Mouse (Mus musculus) activated CD4-positive, CD25-positive, alpha-beta regulatory T cell, adult 4 months (primary cell): ENCODE data around the gene Gm5155. TPM values are rescaled to one million over a fixed set of nuclear protein-coding genes. Genes with fewer than 3 reads are reported as not detected.
"Not testable (repeated sequence)": the region's sequence is repeated elsewhere in the genome, so short reads cannot be mapped to it uniquely, and the experiment has no call there.

ENCODE experiments used
- ATAC-seq: one replicate; pipeline ENCODE4 v1.8.0; 2017
- polyA plus RNA-seq, 2 experiments: library from polyadenylated mRNA; unstranded; fragments of 100-300 nt; shearing (Covaris generic); gene quantifications; one replicate each; pipeline ENCODE4 v1.2.1; 2017

Gene Gm5155
- polyA plus RNA-seq = not detected

DNA sequence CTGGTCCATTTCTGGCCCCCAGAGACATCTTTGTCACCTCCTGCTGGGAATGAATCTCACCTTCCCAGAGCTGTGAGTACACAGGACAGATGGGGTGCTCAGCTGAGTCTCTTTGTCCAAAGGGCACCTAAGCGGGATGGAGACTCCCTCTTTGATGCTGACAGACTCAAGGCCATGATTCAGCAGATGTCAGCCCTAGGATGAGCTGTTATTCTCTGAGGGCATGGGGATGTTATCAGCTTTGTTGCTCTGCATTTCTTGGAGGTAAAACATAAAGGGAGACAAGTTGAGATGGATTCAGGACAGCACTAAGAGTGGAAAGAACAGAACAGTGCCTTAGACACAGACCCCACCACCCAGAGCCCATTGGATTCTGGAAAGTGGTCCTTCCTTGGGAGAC, at the start of gene Gm5155:
TSS of gene Gm5155 (plus strand) at position 301 of the 400 bp plus-strand sequence.
- ATAC-seq = no peak

DNA sequence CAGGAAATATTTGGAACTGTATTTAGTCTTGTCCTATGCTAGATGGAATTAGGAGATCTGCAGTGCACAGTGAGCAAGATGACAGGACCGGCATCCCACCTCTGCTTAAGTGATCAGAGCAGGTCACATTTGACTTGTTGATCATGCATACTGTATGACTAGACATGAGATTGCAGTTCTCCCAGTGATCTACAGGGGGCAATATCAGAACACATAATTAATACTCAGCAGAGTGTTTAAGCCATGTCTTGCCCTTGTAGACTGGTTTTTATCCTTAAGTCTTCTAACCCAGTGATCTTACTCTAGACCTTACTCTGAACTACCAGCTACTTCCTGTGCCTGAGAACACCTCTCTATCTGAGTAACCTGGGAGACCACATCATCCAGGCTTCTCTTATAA, 791 bp upstream of the Gm5155 start:
- ATAC-seq = no peak

DNA sequence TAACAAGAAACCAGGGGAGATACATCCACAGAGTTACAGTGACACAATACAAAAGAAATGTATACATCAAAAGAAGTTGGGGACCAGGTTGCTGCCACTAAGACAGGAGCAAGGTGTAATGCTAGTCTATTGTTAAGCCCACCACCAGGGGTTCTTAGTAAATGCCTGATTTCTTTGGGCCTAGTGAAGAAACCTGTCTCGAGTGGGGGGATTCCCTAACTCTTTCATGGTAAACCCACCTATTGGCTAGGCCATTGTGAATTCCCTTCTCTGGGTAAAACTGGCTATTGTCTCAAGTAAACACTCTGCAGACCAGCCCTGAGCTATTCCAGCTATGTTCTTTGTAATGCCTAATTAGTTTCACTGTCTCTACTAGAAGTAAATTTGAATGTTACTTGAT, 23.8 kb downstream of the Gm5155 start:
- not testable (repeated sequence) for ATAC-seq

DNA sequence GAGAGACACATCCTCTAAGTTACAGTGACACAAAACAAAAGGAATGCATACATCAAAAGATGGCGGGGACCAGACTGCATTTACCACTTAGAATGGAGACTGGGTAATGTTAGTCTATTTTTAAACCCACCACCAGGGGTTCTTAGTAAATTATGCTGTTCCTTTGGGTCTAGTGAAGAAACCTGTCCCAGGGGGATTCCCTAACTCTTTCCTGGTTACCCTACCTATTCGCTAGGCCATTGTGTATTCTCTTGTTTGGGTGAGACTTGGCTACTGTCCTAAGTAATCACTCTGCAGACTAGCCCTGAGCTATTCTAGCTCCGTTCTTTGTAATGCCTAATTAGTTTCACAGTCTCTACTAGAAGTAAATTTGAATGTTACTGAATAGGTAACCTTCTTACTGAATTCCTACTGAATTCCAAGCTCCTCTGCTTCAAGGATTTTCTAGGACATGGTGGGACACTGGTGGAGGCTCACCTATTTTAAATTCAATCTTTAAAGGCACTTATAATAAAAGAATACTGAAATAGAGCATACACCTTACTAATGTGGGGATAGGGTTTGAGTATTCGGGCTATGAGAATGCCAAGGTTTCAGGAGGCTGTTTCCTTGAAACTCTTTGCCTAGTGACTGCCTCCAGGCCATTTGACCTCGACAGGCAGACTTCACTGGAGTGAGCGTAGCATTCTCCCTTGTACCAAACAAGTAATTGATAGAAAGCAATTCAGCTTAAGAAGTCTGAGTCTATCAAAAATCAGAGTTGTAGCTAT, 31.8 kb downstream of the Gm5155 start:
- no peak for ATAC-seq

Other genes with a start within 250 kb of the Gm5155 start
- not detected for gene Ceacam5, start 158.5 kb upstream of the Gm5155 start, polyA plus RNA-seq
- gene Ceacam14, start 59.1 kb upstream of the Gm5155 start, polyA plus RNA-seq = not detected
- not detected for gene Ceacam11, start 100.4 kb downstream of the Gm5155 start, polyA plus RNA-seq
- not detected for gene Ceacam13, start 138.1 kb downstream of the Gm5155 start, polyA plus RNA-seq
- gene Ceacam12, start 194.2 kb downstream of the Gm5155 start, polyA plus RNA-seq = under 1 TPM in 1 of 2 experiments, not detected in 1; 0.32 TPM